Mouse (Mus musculus): ENCODE measurements at regions not wholly inside any gene's neighbourhood (a gene's known extent, or its start where the extent isn't known, plus 50 kb on each side); places are given as distances from the start of the nearest gene placed in this dataset.

- DNase-seq (ENCODE audit: extremely low spot score), result no peak
These were observed 51.7 kb upstream of the Eif4g2 start for GRCm38 (mm10) chr7:111134496-111134895.
